Mouse (Mus musculus) heart, embryonic 15.5 days (tissue): Measurements from ENCODE around the gene Rassf3. TPM values are rescaled to one million over a fixed set of nuclear protein-coding genes. Genes with fewer than 3 reads are reported as not detected.

Experiments
- ATAC-seq: fragments of 200-750 bp; cut with Nextera tagmentation; replicated peaks from 2 replicates; pipeline ENCODE4 v1.8.0; 2017; ENCODE audit warnings: low read depth, moderate TSS enrichment; ENCODE audit not compliant: insufficient number of reproducible peaks, insufficient read depth, low FRiP score
- H3K27ac ChIP-seq: fragments of 300-500 bp; sonication (generic); 2 replicates; pipeline ENCODE4 v1.5.1; 2015; ENCODE audit warnings: mild to moderate bottlenecking, inconsistent platforms
- H3K27me3 ChIP-seq: fragments of 300-500 bp; sonication (generic); 2 replicates; pipeline ENCODE4 v1.6.1; 2015; ENCODE audit warnings: inconsistent platforms
- H3K36me3 ChIP-seq: fragments of 300-500 bp; sonication (generic); 2 replicates; pipeline ENCODE4 v1.6.1; 2015; ENCODE audit warnings: mild to moderate bottlenecking, inconsistent platforms
- H3K4me1 ChIP-seq: fragments of 300-500 bp; sonication (generic); replicated peaks from 2 replicates; pipeline ENCODE4 v1.6.1; 2015; ENCODE audit warnings: inconsistent platforms
- H3K4me2 ChIP-seq: fragments of 300-500 bp; sonication (generic); 2 replicates; pipeline ENCODE4 v1.6.1; 2015; ENCODE audit warnings: inconsistent platforms, mild to moderate bottlenecking, moderate library complexity
- H3K4me3 ChIP-seq: fragments of 300-500 bp; sonication (generic); 2 replicates; pipeline ENCODE4 v1.5.1; 2015; ENCODE audit warnings: mild to moderate bottlenecking, inconsistent platforms
- H3K9ac ChIP-seq: fragments of 300-500 bp; sonication (generic); 2 replicates; pipeline ENCODE4 v1.6.1; 2015; ENCODE audit warnings: mild to moderate bottlenecking, inconsistent platforms
- H3K9me3 ChIP-seq: fragments of 300-500 bp; sonication (generic); replicated peaks from 2 replicates; pipeline ENCODE4 v1.6.1; 2016; ENCODE audit warnings: inconsistent platforms
- WGBS: fragments of 180-500 bp; shearing (Covaris S2); methylation state at CpG from one replicate; pipeline ENCODE4 v1.1.7; 2015; ENCODE audit warnings: mixed read lengths; 5-methylcytosine and 5-hydroxymethylcytosine counted together
- polyA plus RNA-seq: library from polyadenylated mRNA; unstranded; fragments of >200 nt; fragmentation: Nextera tagmentation; extraction: Ambion mirVana; gene quantifications from 2 replicates; pipeline ENCODE4 v1.2.1, GENCODE M21; 2015

Gene Rassf3
- polyA plus RNA-seq, 1 experiment from 2014 or later, result 22.2 TPM

- Histone ChIP-seq H3K4me3 (no peak overlapping the region), H3K9me3 (no peaks in the 10 kb centered on the region), H3K27ac (no peak overlapping the region), H3K4me2 (no peak overlapping the region), H3K4me1 (peaks cover 6% of the 10 kb centered on the region), H3K36me3 (no peaks in the 10 kb centered on the region), H3K27me3 (no peaks in the 10 kb centered on the region), H3K9ac (no peak overlapping the region)
- no peak for ATAC-seq
- WGBS, result 79% methylated on average over 2 of the region's 2 CpGs
Observed at GRCm38 (mm10) chr10:121360358-121360757, 115.8 kb downstream of the Rassf3 start.

Other genes with a start within 250 kb of the Rassf3 start
- 1.4 and 2.3 TPM in 2 replicates for gene Tbc1d30, start 125.1 kb downstream of the Rassf3 start, polyA plus RNA-seq
- gene Gns, start 111.3 kb downstream of the Rassf3 start, polyA plus RNA-seq, result 28.6 and 33.1 TPM in 2 replicates
- gene Tbk1, start 110.4 kb upstream of the Rassf3 start, polyA plus RNA-seq, result 22.0 and 25.3 TPM in 2 replicates
- gene Xpot, start 150.0 kb upstream of the Rassf3 start, polyA plus RNA-seq, result 27.8 TPM in 2 replicates
- 0.09 and 0.19 TPM in 2 replicates for gene D930020B18Rik, start 165.2 kb upstream of the Rassf3 start, polyA plus RNA-seq